Mouse (Mus musculus) effector memory CD4-positive, alpha-beta T cell, adult 7 months (primary cell): ENCODE results near the gene Sctr. TPM values are rescaled to one million over a fixed set of nuclear protein-coding genes. Genes with fewer than 3 reads are reported as not detected.

ENCODE experiments used
- polyA plus RNA-seq: library from polyadenylated mRNA; unstranded; fragments of 100-300 nt; shearing (Covaris generic); gene quantifications from one replicate; pipeline ENCODE4 v1.2.1, GENCODE M21; 2017

Sctr gene
- polyA plus RNA-seq = not detected

GRCm38 (mm10) chr1:120006844-120007790 is at the start of gene Sctr:
Sctr (plus strand) TSS chr1:120006894.

GRCm38 (mm10) chr1:119996798-119997581 is 9.7 kb upstream of the Sctr start, which contains the start of gene Cfap221:
Cfap221 (minus strand) TSS chr1:119997234.

DNA sequence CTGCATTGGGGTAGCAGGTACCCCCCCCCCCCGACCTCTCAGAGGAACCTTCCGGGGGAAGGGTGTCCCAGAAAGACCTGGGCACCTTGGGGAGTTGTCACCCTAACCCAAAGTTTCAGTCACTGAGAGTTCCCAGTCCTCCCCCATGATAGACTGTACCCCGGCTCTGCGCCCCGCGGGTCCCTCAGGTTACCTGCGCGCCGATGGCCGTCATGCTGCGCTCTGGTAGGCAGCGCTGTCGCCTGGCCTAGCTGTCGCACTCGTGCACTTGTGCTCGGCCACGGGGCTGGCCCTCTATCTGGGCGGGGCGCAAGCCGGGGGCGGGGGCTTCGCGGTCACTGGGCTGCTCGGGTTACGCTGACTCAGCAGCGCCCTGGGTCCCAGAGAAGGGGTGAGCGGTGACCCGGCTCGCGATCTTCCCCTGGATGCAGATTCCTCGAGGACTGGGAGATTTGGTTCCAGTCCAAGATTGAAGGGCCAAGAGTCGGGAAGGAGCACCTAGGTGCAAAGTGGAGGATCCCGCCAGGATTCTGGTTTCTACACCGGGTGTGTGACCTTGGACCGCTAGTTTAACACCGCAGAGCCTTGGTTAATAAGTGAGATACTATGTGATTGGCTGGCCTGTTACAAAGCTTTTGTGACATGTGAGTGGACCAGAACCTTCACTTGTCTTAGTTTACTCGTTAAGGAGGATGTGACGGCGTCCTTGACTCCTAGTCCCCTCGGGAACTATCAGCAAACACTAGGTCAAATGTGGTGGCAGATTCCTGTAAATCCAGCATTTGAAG is 67.0 kb downstream of the Sctr start, which contains the start of gene Tmem37:
TSS of gene Tmem37 (minus strand) at position 556 of the 788 bp plus-strand sequence.

Other genes with a start within 250 kb of the Sctr start
- 27.0 TPM for gene Ptpn4, start 169.3 kb upstream of the Sctr start, polyA plus RNA-seq
- gene Tmem177, start 93.7 kb upstream of the Sctr start, polyA plus RNA-seq = 4.2 TPM
- gene Cfap221, start 9.7 kb upstream of the Sctr start, polyA plus RNA-seq = not detected
- 6.6 TPM for gene Tmem37, start 67.2 kb downstream of the Sctr start, polyA plus RNA-seq
- gene Dbi, start 114.2 kb downstream of the Sctr start, polyA plus RNA-seq = 96.4 TPM
- gene 3110009E18Rik, start 114.3 kb downstream of the Sctr start, polyA plus RNA-seq = 8.5 TPM